8 mouse cellular contexts compared by ENCODE assay signal in genomic region chr17:5190367-5190766, GRCm38 (mm10).
A peak's percentile ranks its signal among the peaks of the same experiment; 100 is the strongest.
DNase-seq lines count a peak whose midpoint lies in the region; ATAC-seq and TF ChIP-seq lines count a peak whose summit lies in the region.

No protein-coding gene starts in this region.

- WGBS in heart, adult 2 months, result 18% methylated on average over 3 of the region's 3 CpGs
- WGBS in embryonic facial prominence, embryonic 11.5 days, result 23% methylated on average over 3 of the region's 3 CpGs
- WGBS in kidney, embryonic 15.5 days, result 26% methylated on average over 3 of the region's 3 CpGs
- WGBS in neural tube, embryonic 12.5 days, result 32% methylated on average over 3 of the region's 3 CpGs

- TF ChIP-seq EP300 in heart, adult 2 months (IDR thresholded peaks at IDR 0.05; ENCODE audit: insufficient read depth, low read depth, low read length), result no peak

- no peak for TF ChIP-seq POLR2A in heart, adult 2 months (IDR thresholded peaks at IDR 0.05; ENCODE audit: insufficient read depth, low read depth, low read length)

- H3K9ac ChIP-seq in heart, adult 2 months (ENCODE audit: low read depth, low read length), result no peak overlapping the region
- H3K9ac ChIP-seq in embryonic facial prominence, embryonic 11.5 days (replicated peaks; ENCODE audit: low read length), result no peak overlapping the region
- H3K9ac ChIP-seq in kidney, embryonic 15.5 days, result peak overlapping the region; percentile 67
- peak overlapping the region; percentile 67 for H3K9ac ChIP-seq in neural tube, embryonic 12.5 days

- H3K36me3 ChIP-seq in heart, adult 2 months (ENCODE audit: control insufficient read depth, insufficient read depth, low read length), result no peaks in the 10 kb centered on the region
- no peaks in the 10 kb centered on the region for H3K36me3 ChIP-seq in E14TG2a.4 (ENCODE audit: insufficient read depth, low read length)
- H3K36me3 ChIP-seq in embryonic facial prominence, embryonic 11.5 days (replicated peaks; ENCODE audit: control insufficient read depth, insufficient read depth, low read depth, low read length), result no peaks in the 10 kb centered on the region
- H3K36me3 ChIP-seq in kidney, embryonic 15.5 days, result no peaks in the 10 kb centered on the region
- H3K36me3 ChIP-seq in neural tube, embryonic 12.5 days, result no peaks in the 10 kb centered on the region

- H3K4me1 ChIP-seq in heart, adult 2 months (ENCODE audit: control insufficient read depth, insufficient read depth, low read length), result peaks cover 14% of the 10 kb centered on the region
- peaks cover 38% of the 10 kb centered on the region for H3K4me1 ChIP-seq in E14TG2a.4 (replicated peaks; ENCODE audit: low read depth, low read length)
- H3K4me1 ChIP-seq in embryonic facial prominence, embryonic 11.5 days (ENCODE audit: control insufficient read depth, insufficient read depth, low read length), result no peaks in the 10 kb centered on the region
- H3K4me1 ChIP-seq in kidney, embryonic 15.5 days, result peaks cover 41% of the 10 kb centered on the region
- peaks cover 21% of the 10 kb centered on the region; the same call in 1 of the 2 replicates for H3K4me1 ChIP-seq in neural tube, embryonic 12.5 days

- TF ChIP-seq CTCF in heart, adult 2 months (IDR thresholded peaks at IDR 0.05), result peak; percentile 35
- TF ChIP-seq CTCF in E14TG2a.4 (conservative IDR thresholded peaks at IDR 0.05; ENCODE audit: low read length), result no peak

- no peak for ATAC-seq in embryonic facial prominence, embryonic 11.5 days (replicated peaks; ENCODE audit: insufficient number of reproducible peaks, low FRiP score, low TSS enrichment, low read depth)
- peak; percentile 1; the same call in 1 of the 2 replicates for ATAC-seq in kidney, embryonic 15.5 days (replicated peaks; ENCODE audit: low FRiP score)
- no peak for ATAC-seq in neural tube, embryonic 12.5 days (ENCODE audit: low FRiP score, low read depth)
- no peak for ATAC-seq in granulocyte monocyte progenitor cell, adult 5-6 weeks (replicated peaks; ENCODE audit: poor library complexity, severe bottlenecking)

- no peaks in the 10 kb centered on the region for H3K9me3 ChIP-seq in E14TG2a.4 (ENCODE audit: low read length)
- no peaks in the 10 kb centered on the region for H3K9me3 ChIP-seq in embryonic facial prominence, embryonic 11.5 days (replicated peaks; ENCODE audit: control insufficient read depth, low read length)
- H3K9me3 ChIP-seq in kidney, embryonic 15.5 days (replicated peaks), result no peaks in the 10 kb centered on the region
- no peaks in the 10 kb centered on the region for H3K9me3 ChIP-seq in neural tube, embryonic 12.5 days

- DNase-seq in heart, adult 2 months, result no peak
- no peak for DNase-seq in heart, postnatal 25 days (ENCODE audit: low spot score)
- DNase-seq in embryonic facial prominence, embryonic 11.5 days (ENCODE audit: low spot score), result no peak
- no peak for DNase-seq in frontal cortex, postnatal 14 days (ENCODE audit: low spot score in 2 of 2)

- H3K27me3 ChIP-seq in heart, adult 2 months (ENCODE audit: control insufficient read depth, insufficient read depth, low read length), result no peaks in the 10 kb centered on the region
- H3K27me3 ChIP-seq in E14TG2a.4 (ENCODE audit: insufficient read depth, low read length), result no peaks in the 10 kb centered on the region
- H3K27me3 ChIP-seq in embryonic facial prominence, embryonic 11.5 days (ENCODE audit: control insufficient read depth, insufficient read depth, low read length), result no peaks in the 10 kb centered on the region
- H3K27me3 ChIP-seq in kidney, embryonic 15.5 days, result no peaks in the 10 kb centered on the region
- H3K27me3 ChIP-seq in neural tube, embryonic 12.5 days (replicated peaks), result no peaks in the 10 kb centered on the region

- peak overlapping the region; percentile 76 for H3K4me2 ChIP-seq in embryonic facial prominence, embryonic 11.5 days (ENCODE audit: low read depth, low read length)
- peak overlapping the region; percentile 77 for H3K4me2 ChIP-seq in kidney, embryonic 15.5 days
- peak overlapping the region; percentile 80 for H3K4me2 ChIP-seq in neural tube, embryonic 12.5 days (replicated peaks)

- H3K4me3 ChIP-seq in heart, adult 2 months, result peak overlapping the region; percentile 57
- peak overlapping the region; percentile 84 for H3K4me3 ChIP-seq in E14TG2a.4 (replicated peaks; ENCODE audit: low read length)
- peak overlapping the region; percentile 52 for H3K4me3 ChIP-seq in embryonic facial prominence, embryonic 11.5 days (ENCODE audit: low read depth, low read length)
- peak overlapping the region; percentile 56 for H3K4me3 ChIP-seq in kidney, embryonic 15.5 days (replicated peaks)
- H3K4me3 ChIP-seq in neural tube, embryonic 12.5 days, result peak overlapping the region; percentile 54

- intact Hi-C loops in heart, adult 2 months (cut with DNase I), result no loop called here
- intact Hi-C loops in heart, postnatal 25 days (cut with DNase I), result no loop called here

- peak overlapping the region; percentile 100 for H3K27ac ChIP-seq in heart, adult 2 months
- peak overlapping the region; percentile 98 for H3K27ac ChIP-seq in embryonic facial prominence, embryonic 11.5 days (replicated peaks; ENCODE audit: low read depth, low read length)
- H3K27ac ChIP-seq in kidney, embryonic 15.5 days, result peak overlapping the region; percentile 100
- H3K27ac ChIP-seq in neural tube, embryonic 12.5 days, result peak overlapping the region; percentile 93

- peaks cover 3% of the 10 kb centered on the region for H3K79me2 ChIP-seq in heart, adult 2 months (replicated peaks; ENCODE audit: control insufficient read depth, insufficient read depth, low read length)

Comparison
In these comparisons a context has a peak if more than half of its experiments do, and no peak if none do; other contexts are left out.
1. H3K9ac ChIP-seq: peak in kidney, embryonic 15.5 days (single experiment) and neural tube, embryonic 12.5 days (single experiment); none in heart, adult 2 months (single experiment) and embryonic facial prominence, embryonic 11.5 days (single experiment).
2. Peak in every context shown above with its lines, with median percentiles within 50 percentile points of each other: H3K27ac ChIP-seq, H3K4me3 ChIP-seq and H3K4me2 ChIP-seq.